Mouse (Mus musculus): Measurements from ENCODE around the gene AC134908.4.

- TF ChIP-seq POLR2A (IDR thresholded peaks at IDR 0.05; ENCODE audit: borderline replicate concordance, extremely low read depth, insufficient read depth, insufficient read length, poor library complexity, severe bottlenecking) (no peak), CTCF (IDR thresholded peaks at IDR 0.05; ENCODE audit: borderline replicate concordance, extremely low read depth, insufficient read depth, insufficient read length) (no peak)
These were observed 42.1 kb upstream of the AC134908.4 start for GRCm38 (mm10) chr17:25837533-25837932.

Measured in brain, embryonic 14.5 days (tissue).